Mouse (Mus musculus): ENCODE measurements around the gene Hfe2. TPM values are rescaled to one million over a fixed set of nuclear protein-coding genes. Genes with fewer than 3 reads are reported as not detected.
"Not testable (repeated sequence)": the region's sequence is repeated elsewhere in the genome, so short reads cannot be mapped to it uniquely, and the experiment has no call there.

Gene Hfe2
- not detected in 2 replicates for polyA plus RNA-seq (2011; ENCODE audit: insufficient read length, low read depth, missing spikeins)

- no peak within 1 kb of the TSS for H3K4me3 ChIP-seq (ENCODE audit: insufficient read depth, low read length)
- H3K27ac ChIP-seq (ENCODE audit: insufficient read depth, low read length): no peak within 1 kb of the TSS
- no peaks in the 10 kb centered on the region for H3K4me1 ChIP-seq (ENCODE audit: control insufficient read depth, insufficient read depth, low read length)
- no peak for TF ChIP-seq POLR2A (IDR thresholded peaks at IDR 0.05; ENCODE audit: low read depth, low read length)
- TF ChIP-seq CTCF (IDR thresholded peaks at IDR 0.05; ENCODE audit: borderline replicate concordance, insufficient read depth, low read length): no peak
Observed at GRCm38 (mm10) chr3:96524914-96525313, at the start of gene Hfe2. Gene Hfe2, plus strand, starts transcription at chr3:96525172.

- H3K27ac ChIP-seq (ENCODE audit: insufficient read depth, low read length): no peak overlapping the region
- H3K4me3 ChIP-seq (ENCODE audit: insufficient read depth, low read length): no peak overlapping the region
- no peaks in the 10 kb centered on the region for H3K4me1 ChIP-seq (ENCODE audit: control insufficient read depth, insufficient read depth, low read length)
- no peak for TF ChIP-seq POLR2A (IDR thresholded peaks at IDR 0.05; ENCODE audit: low read depth, low read length)
- no peak for TF ChIP-seq CTCF (IDR thresholded peaks at IDR 0.05; ENCODE audit: borderline replicate concordance, insufficient read depth, low read length)
Observed at GRCm38 (mm10) chr3:96477084-96477483, 47.9 kb upstream of the Hfe2 start.

GRCm38 (mm10) chr3:96477558-96477957 is 47.4 kb upstream of the Hfe2 start:
- H3K4me1 ChIP-seq (ENCODE audit: control insufficient read depth, insufficient read depth, low read length): no peaks in the 10 kb centered on the region
- H3K4me3 ChIP-seq (ENCODE audit: insufficient read depth, low read length): no peak overlapping the region
- H3K27ac ChIP-seq (ENCODE audit: insufficient read depth, low read length): no peak overlapping the region
- TF ChIP-seq CTCF (IDR thresholded peaks at IDR 0.05; ENCODE audit: borderline replicate concordance, insufficient read depth, low read length) (no peak), POLR2A (IDR thresholded peaks at IDR 0.05; ENCODE audit: low read depth, low read length) (no peak)

- no peak overlapping the region for H3K27ac ChIP-seq (ENCODE audit: insufficient read depth, low read length)
- TF ChIP-seq POLR2A (IDR thresholded peaks at IDR 0.05; ENCODE audit: low read depth, low read length) (no peak), CTCF (IDR thresholded peaks at IDR 0.05; ENCODE audit: borderline replicate concordance, insufficient read depth, low read length) (no peak)
- no peaks in the 10 kb centered on the region for H3K4me1 ChIP-seq (ENCODE audit: control insufficient read depth, insufficient read depth, low read length)
- no peak overlapping the region for H3K4me3 ChIP-seq (ENCODE audit: insufficient read depth, low read length)
Observed at GRCm38 (mm10) chr3:96479249-96479648, 45.7 kb upstream of the Hfe2 start.

- Histone ChIP-seq H3K27ac (ENCODE audit: insufficient read depth, low read length) (no peak overlapping the region), H3K4me1 (ENCODE audit: control insufficient read depth, insufficient read depth, low read length) (peaks cover 3% of the 10 kb centered on the region), H3K4me3 (ENCODE audit: insufficient read depth, low read length) (no peak overlapping the region)
- no peak for TF ChIP-seq CTCF (IDR thresholded peaks at IDR 0.05; ENCODE audit: borderline replicate concordance, insufficient read depth, low read length)
- TF ChIP-seq POLR2A (IDR thresholded peaks at IDR 0.05; ENCODE audit: low read depth, low read length): no peak
Observed at GRCm38 (mm10) chr3:96480684-96481270, 44.2 kb upstream of the Hfe2 start.

- no peak for TF ChIP-seq CTCF (IDR thresholded peaks at IDR 0.05; ENCODE audit: borderline replicate concordance, insufficient read depth, low read length)
- no peak for TF ChIP-seq POLR2A (IDR thresholded peaks at IDR 0.05; ENCODE audit: low read depth, low read length)
- Histone ChIP-seq H3K27ac (ENCODE audit: insufficient read depth, low read length) (no peak overlapping the region), H3K4me3 (ENCODE audit: insufficient read depth, low read length) (no peak overlapping the region), H3K4me1 (ENCODE audit: control insufficient read depth, insufficient read depth, low read length) (peaks cover 3% of the 10 kb centered on the region)
Observed at GRCm38 (mm10) chr3:96481856-96482255, 43.1 kb upstream of the Hfe2 start.

GRCm38 (mm10) chr3:96482451-96482850 is 42.5 kb upstream of the Hfe2 start:
- Histone ChIP-seq H3K4me1 (ENCODE audit: control insufficient read depth, insufficient read depth, low read length) (peaks cover 3% of the 10 kb centered on the region), H3K4me3 (ENCODE audit: insufficient read depth, low read length) (no peak overlapping the region), H3K27ac (ENCODE audit: insufficient read depth, low read length) (no peak overlapping the region)
- TF ChIP-seq POLR2A (IDR thresholded peaks at IDR 0.05; ENCODE audit: low read depth, low read length) (no peak), CTCF (IDR thresholded peaks at IDR 0.05; ENCODE audit: borderline replicate concordance, insufficient read depth, low read length) (no peak)

- not testable (repeated sequence) for H3K4me1 ChIP-seq (ENCODE audit: control insufficient read depth, insufficient read depth, low read length); H3K4me3 ChIP-seq (ENCODE audit: insufficient read depth, low read length); H3K27ac ChIP-seq (ENCODE audit: insufficient read depth, low read length)
Observed at GRCm38 (mm10) chr3:96483044-96483443, 41.9 kb upstream of the Hfe2 start.

- no peak overlapping the region for H3K4me3 ChIP-seq (ENCODE audit: insufficient read depth, low read length)
Observed at GRCm38 (mm10) chr3:96483946-96484345, 41.0 kb upstream of the Hfe2 start.

GRCm38 (mm10) chr3:96484921-96485320 is 40.1 kb upstream of the Hfe2 start:
- no peak overlapping the region for H3K27ac ChIP-seq (ENCODE audit: insufficient read depth, low read length)
- H3K4me3 ChIP-seq (ENCODE audit: insufficient read depth, low read length): peak overlapping the region; percentile 6; the same call in 1 of the 2 replicates
- H3K4me1 ChIP-seq (ENCODE audit: control insufficient read depth, insufficient read depth, low read length): peaks cover 3% of the 10 kb centered on the region
- TF ChIP-seq POLR2A (IDR thresholded peaks at IDR 0.05; ENCODE audit: low read depth, low read length) (no peak), CTCF (IDR thresholded peaks at IDR 0.05; ENCODE audit: borderline replicate concordance, insufficient read depth, low read length) (no peak)

More at GRCm38 (mm10) chr3:96483946-96484345, 41.0 kb upstream of the Hfe2 start:
- no peak for TF ChIP-seq POLR2A (IDR thresholded peaks at IDR 0.05; ENCODE audit: low read depth, low read length)
- TF ChIP-seq CTCF (IDR thresholded peaks at IDR 0.05; ENCODE audit: borderline replicate concordance, insufficient read depth, low read length): no peak
- peaks cover 3% of the 10 kb centered on the region for H3K4me1 ChIP-seq (ENCODE audit: control insufficient read depth, insufficient read depth, low read length)
- H3K27ac ChIP-seq (ENCODE audit: insufficient read depth, low read length): no peak overlapping the region

Measured in embryonic fibroblast, embryonic 13.5 days (primary cell).